Comparison of ENCODE assay signal across 9 mouse cellular contexts in genomic region chr9:72753741-72754140, GRCm38 (mm10). TPM values are rescaled to one million over a fixed set of nuclear protein-coding genes. Genes with fewer than 3 reads are reported as not detected.
DNase-seq lines count a peak whose midpoint lies in the region; ATAC-seq and TF ChIP-seq lines count a peak whose summit lies in the region.
"Had no signal": no experiment of that assay in that cellular context is flagged by ENCODE, and none has a peak within 500 bp of the region (broad histone marks: within the 10 kb centered on the region; RNA-seq: fewer than 3 reads in every experiment).

No protein-coding gene starts in this region.

- TF ChIP-seq POLR2A in MEL (IDR thresholded peaks at IDR 0.05; ENCODE audit: control insufficient read depth in 1 of 2, insufficient read depth in 1 of 2, low read depth in 1 of 2, low read length in 2 of 2, poor library complexity in 1 of 2): no peak

- H3K36me3 ChIP-seq in MEL (ENCODE audit: control insufficient read depth in 1 of 2, insufficient read depth in 2 of 2, low read length in 2 of 2): no peaks in the 10 kb centered on the region; a peak in 2 of 4 replicates
- no peaks in the 10 kb centered on the region; the same call in 1 of the 2 replicates for H3K36me3 ChIP-seq in forebrain, embryonic 11.5 days (ENCODE audit: control insufficient read depth, insufficient read depth, low read length)
- peaks cover 5% of the 10 kb centered on the region; the same call in 1 of the 2 replicates for H3K36me3 ChIP-seq in midbrain, embryonic 11.5 days (ENCODE audit: control insufficient read depth, insufficient read depth, low read length)
- H3K36me3 ChIP-seq in kidney, embryonic 15.5 days: peaks cover 11% of the 10 kb centered on the region
- H3K36me3 ChIP-seq in kidney, embryonic 14.5 days (ENCODE audit: control insufficient read depth, insufficient read depth, low read length): peaks cover 11% of the 10 kb centered on the region

- no peaks in the 10 kb centered on the region for H3K27me3 ChIP-seq in MEL (ENCODE audit: control insufficient read depth in 1 of 2, insufficient read depth in 2 of 2, low read length in 2 of 2)
- H3K27me3 ChIP-seq in forebrain, embryonic 11.5 days (ENCODE audit: control insufficient read depth, insufficient read depth, low read length): no peaks in the 10 kb centered on the region
- no peaks in the 10 kb centered on the region for H3K27me3 ChIP-seq in midbrain, embryonic 11.5 days (ENCODE audit: control insufficient read depth, insufficient read depth, low read length)
- H3K27me3 ChIP-seq in kidney, embryonic 15.5 days: no peaks in the 10 kb centered on the region
- no peaks in the 10 kb centered on the region for H3K27me3 ChIP-seq in kidney, embryonic 14.5 days (ENCODE audit: control insufficient read depth, insufficient read depth, low read length)

- H3K4me1 ChIP-seq in MEL (ENCODE audit: control insufficient read depth in 1 of 2, insufficient read depth in 2 of 2, low read length in 2 of 2): peaks cover 0 to 11% of the 10 kb centered on the region in 2 experiments; a peak in 3 of 4 replicates
- no peaks in the 10 kb centered on the region; the same call in 1 of the 2 replicates for H3K4me1 ChIP-seq in forebrain, embryonic 11.5 days (replicated peaks; ENCODE audit: control insufficient read depth, insufficient read depth, low read length)
- H3K4me1 ChIP-seq in midbrain, embryonic 11.5 days (ENCODE audit: control insufficient read depth, insufficient read depth, low read length): peaks cover 4% of the 10 kb centered on the region; the same call in 1 of the 2 replicates
- H3K4me1 ChIP-seq in kidney, embryonic 15.5 days: peaks cover 5% of the 10 kb centered on the region
- H3K4me1 ChIP-seq in kidney, embryonic 14.5 days (ENCODE audit: control insufficient read depth, insufficient read depth, low read length): peaks cover under 1% of the 10 kb centered on the region; the same call in 1 of the 2 replicates

- no peaks in the 10 kb centered on the region for H3K9me3 ChIP-seq in MEL (replicated peaks; ENCODE audit: insufficient read depth, low read length)
- no peaks in the 10 kb centered on the region for H3K9me3 ChIP-seq in forebrain, embryonic 11.5 days (ENCODE audit: control insufficient read depth, low read length)
- no peaks in the 10 kb centered on the region for H3K9me3 ChIP-seq in midbrain, embryonic 11.5 days (ENCODE audit: control insufficient read depth, low read length)
- no peaks in the 10 kb centered on the region for H3K9me3 ChIP-seq in kidney, embryonic 15.5 days (replicated peaks)
- no peaks in the 10 kb centered on the region for H3K9me3 ChIP-seq in kidney, embryonic 14.5 days (ENCODE audit: control insufficient read depth, low read length)

- no peak for DNase-seq in MEL (ENCODE audit: low read depth, low spot score)
- peak; percentile 33 to 44 for DNase-seq in cerebellum, adult 18-20 months
- DNase-seq in forebrain, embryonic 11.5 days (ENCODE audit: low spot score): peak; percentile 63
- DNase-seq in midbrain, embryonic 11.5 days (ENCODE audit: low spot score, missing footprints): peak; percentile 91
- no peak for DNase-seq in left cerebral cortex, adult 9 months (ENCODE audit: low spot score in 2 of 2)
- no peak for DNase-seq in ovary, postnatal 10 days (ENCODE audit: low spot score)

- no peaks in the 10 kb centered on the region for H3K79me2 ChIP-seq in MEL (ENCODE audit: control insufficient read depth, insufficient read depth, low read length, poor library complexity)

- 0 out of 2 replicates have a peak, but pooled peaks have one; percentile 33 for ATAC-seq in forebrain, embryonic 11.5 days (replicated peaks; ENCODE audit: low FRiP score)
- ATAC-seq in midbrain, embryonic 11.5 days (ENCODE audit: low FRiP score): no peak
- ATAC-seq in kidney, embryonic 15.5 days (replicated peaks; ENCODE audit: low FRiP score): no peak
- ATAC-seq in kidney, embryonic 14.5 days (ENCODE audit: low FRiP score, low TSS enrichment): no peak

- TF ChIP-seq RAD21 in MEL (IDR thresholded peaks at IDR 0.05; ENCODE audit: low read depth, low read length): no peak

- H3K4me2 ChIP-seq in forebrain, embryonic 11.5 days (ENCODE audit: low read depth, low read length, severe bottlenecking): no peak overlapping the region
- no peak overlapping the region for H3K4me2 ChIP-seq in midbrain, embryonic 11.5 days
- H3K4me2 ChIP-seq in kidney, embryonic 15.5 days: no peak overlapping the region
- no peak overlapping the region for H3K4me2 ChIP-seq in kidney, embryonic 14.5 days (replicated peaks; ENCODE audit: low read depth, low read length)

- peak overlapping the region; percentile 26 to 46; a peak in 3 of 4 replicates for H3K4me3 ChIP-seq in MEL (ENCODE audit: control insufficient read depth in 1 of 2, insufficient read depth in 1 of 2, low read depth in 2 of 2, low read length in 2 of 2)
- no peak overlapping the region for H3K4me3 ChIP-seq in forebrain, embryonic 11.5 days (ENCODE audit: low read depth, low read length)
- no peak overlapping the region for H3K4me3 ChIP-seq in midbrain, embryonic 11.5 days (ENCODE audit: low read depth, low read length)
- no peak overlapping the region for H3K4me3 ChIP-seq in kidney, embryonic 15.5 days (replicated peaks)
- no peak overlapping the region for H3K4me3 ChIP-seq in kidney, embryonic 14.5 days (ENCODE audit: low read length)

- H3K9ac ChIP-seq in MEL (ENCODE audit: control insufficient read depth, low read depth, low read length, poor library complexity, severe bottlenecking): peak overlapping the region; percentile 49
- no peak overlapping the region for H3K9ac ChIP-seq in forebrain, embryonic 11.5 days (ENCODE audit: low read length)
- no peak overlapping the region for H3K9ac ChIP-seq in midbrain, embryonic 11.5 days (ENCODE audit: low read length)
- H3K9ac ChIP-seq in kidney, embryonic 15.5 days: no peak overlapping the region
- no peak overlapping the region for H3K9ac ChIP-seq in kidney, embryonic 14.5 days (ENCODE audit: low read depth, low read length)
- H3K9ac ChIP-seq: liver, embryonic 14.5 days had no signal

- no peak for TF ChIP-seq EP300 in MEL (IDR thresholded peaks at IDR 0.05; ENCODE audit: low read depth in 1 of 2, low read length in 2 of 2)

- no peak overlapping the region for H3K27ac ChIP-seq in MEL (ENCODE audit: control insufficient read depth, low read depth, low read length)
- no peak overlapping the region for H3K27ac ChIP-seq in forebrain, embryonic 11.5 days (ENCODE audit: low read depth, low read length)
- no peak overlapping the region for H3K27ac ChIP-seq in midbrain, embryonic 11.5 days (ENCODE audit: low read depth, low read length)
- H3K27ac ChIP-seq in kidney, embryonic 15.5 days: no peak overlapping the region
- no peak overlapping the region for H3K27ac ChIP-seq in kidney, embryonic 14.5 days (ENCODE audit: low read depth, low read length)
- H3K27ac ChIP-seq: liver, embryonic 14.5 days had no signal

- WGBS in forebrain, embryonic 11.5 days: 19% methylated on average over 7 of the region's 7 CpGs
- WGBS in midbrain, embryonic 11.5 days: 23% methylated on average over 7 of the region's 7 CpGs
- 14% methylated on average over 7 of the region's 7 CpGs for WGBS in kidney, embryonic 15.5 days
- WGBS in kidney, embryonic 14.5 days: 17% methylated on average over 7 of the region's 7 CpGs

- no peak for TF ChIP-seq CTCF in MEL (IDR thresholded peaks at IDR 0.05 in 2 of 3, conservative IDR thresholded peaks at IDR 0.05 in 1 of 3; ENCODE audit: control insufficient read depth in 1 of 3, insufficient read depth in 1 of 3, low read depth in 2 of 3, low read length in 3 of 3, poor library complexity in 1 of 3, severe bottlenecking in 1 of 3)

TF ChIP-seq in MEL, 35 proteins besides CTCF, POLR2A, EP300 and RAD21:
- no peak for TF ChIP-seq ZC3H11A (IDR thresholded peaks at IDR 0.05; ENCODE audit: low read depth, low read length)
- TF ChIP-seq SMC3 (IDR thresholded peaks at IDR 0.05; ENCODE audit: low read depth, low read length): no peak
- TF ChIP-seq GABPA (IDR thresholded peaks at IDR 0.05; ENCODE audit: low read depth, low read length): no peak
- TF ChIP-seq HCFC1 (IDR thresholded peaks at IDR 0.05; ENCODE audit: low read depth, low read length): no peak
- no peak for TF ChIP-seq MAZ (IDR thresholded peaks at IDR 0.05; ENCODE audit: low read depth, low read length)
- TF ChIP-seq ZMIZ1 (IDR thresholded peaks at IDR 0.05; ENCODE audit: low read depth, low read length): no peak
- TF ChIP-seq BHLHE40 (IDR thresholded peaks at IDR 0.05; ENCODE audit: borderline replicate concordance, low read depth, low read length): no peak
- no peak for TF ChIP-seq MYC (IDR thresholded peaks at IDR 0.05; ENCODE audit: low read depth, low read length)
- TF ChIP-seq MYB (IDR thresholded peaks at IDR 0.05; ENCODE audit: low read depth, low read length): no peak
- no peak for TF ChIP-seq NELFE (IDR thresholded peaks at IDR 0.05; ENCODE audit: low read depth, low read length)
- no peak for TF ChIP-seq POLR2AphosphoS2 (IDR thresholded peaks at IDR 0.05; ENCODE audit: low read length)
- TF ChIP-seq NRF1 (IDR thresholded peaks at IDR 0.05; ENCODE audit: insufficient read depth, low read depth, low read length, poor library complexity, severe bottlenecking): no peak
- TF ChIP-seq KAT2A (conservative IDR thresholded peaks at IDR 0.05; ENCODE audit: low read depth, low read length): no peak
- no peak for TF ChIP-seq ZKSCAN1 (IDR thresholded peaks at IDR 0.05; ENCODE audit: low read depth, low read length)

RNA-seq across cellular contexts. Expression of gene Prtg, which starts 52.9 kb away (rescaled TPM):
- total RNA-seq in MEL (2012; rRNA removed): not detected in 2 replicates
- polyA plus RNA-seq in MEL (2012; ENCODE audit: insufficient read depth in 1 of 2, insufficient read length in 2 of 2, low read depth in 1 of 2, low replicate concordance in 2 of 2, missing spikeins in 1 of 2): not detected
- 3.4 and 3.6 TPM in 2 replicates for polyA plus RNA-seq in forebrain, embryonic 11.5 days (2014; fragmentation: Nextera tagmentation; extraction: Ambion mirVana)
- 5.1 and 6.2 TPM in 2 replicates for polyA plus RNA-seq in midbrain, embryonic 11.5 days (2014; fragmentation: Nextera tagmentation; extraction: Ambion mirVana)
- polyA plus RNA-seq in kidney, embryonic 15.5 days (2015; fragmentation: Nextera tagmentation; extraction: Ambion mirVana): 2.1 and 2.6 TPM in 2 replicates
- 3.4 and 4.6 TPM in 2 replicates for polyA plus RNA-seq in kidney, embryonic 14.5 days (2014; fragmentation: Nextera tagmentation; extraction: Ambion mirVana)

Comparison
In these comparisons a context has a peak if more than half of its experiments do, and no peak if none do; other contexts are left out.
1. DNase-seq: peak in cerebellum, adult 18-20 months (2 of 2), forebrain, embryonic 11.5 days (single experiment) and midbrain, embryonic 11.5 days (single experiment); none in MEL (single experiment), left cerebral cortex, adult 9 months (0 of 2) and ovary, postnatal 10 days (single experiment).
2. H3K4me3 ChIP-seq: peak in MEL (2 of 2); none in forebrain, embryonic 11.5 days (single experiment), midbrain, embryonic 11.5 days (single experiment), kidney, embryonic 15.5 days (single experiment) and kidney, embryonic 14.5 days (single experiment).